Mouse (Mus musculus) E14TG2a.4 (cell line): Measurements from ENCODE around the gene Insyn1.
A peak's percentile ranks its signal among the peaks of the same experiment; 100 is the strongest.

Experiments used
- H3K27me3 ChIP-seq: 2 replicates; pipeline ENCODE4 v1.6.1; 2014; ENCODE audit warnings: low read length, control low read depth; ENCODE audit not compliant: insufficient read depth
- H3K36me3 ChIP-seq: 2 replicates; pipeline ENCODE4 v1.6.1; 2014; ENCODE audit warnings: low read length, control low read depth; ENCODE audit not compliant: insufficient read depth
- H3K4me1 ChIP-seq: replicated peaks from 2 replicates; pipeline ENCODE4 v1.6.1; 2014; ENCODE audit warnings: low read depth, low read length, control low read depth
- H3K4me3 ChIP-seq: replicated peaks from 2 replicates; pipeline ENCODE4 v1.5.1; 2014; ENCODE audit warnings: mild to moderate bottlenecking, low read length
- H3K9me3 ChIP-seq: 2 replicates; pipeline ENCODE4 v1.6.1; 2014; ENCODE audit warnings: low read length, control low read depth
- CTCF ChIP-seq: conservative IDR thresholded peaks from 2 replicates; pipeline ENCODE4 v1.5.1; 2014; ENCODE audit warnings: low read length
- NANOG ChIP-seq: IDR thresholded peaks from 2 replicates; pipeline ENCODE4 v1.6.1; 2014; ENCODE audit warnings: borderline replicate concordance, low read length, mixed read lengths
- POU5F1 ChIP-seq: IDR thresholded peaks from 2 replicates; pipeline ENCODE4 v1.6.1; 2014; ENCODE audit warnings: low read length, borderline replicate concordance

The Insyn1 gene

DNA sequence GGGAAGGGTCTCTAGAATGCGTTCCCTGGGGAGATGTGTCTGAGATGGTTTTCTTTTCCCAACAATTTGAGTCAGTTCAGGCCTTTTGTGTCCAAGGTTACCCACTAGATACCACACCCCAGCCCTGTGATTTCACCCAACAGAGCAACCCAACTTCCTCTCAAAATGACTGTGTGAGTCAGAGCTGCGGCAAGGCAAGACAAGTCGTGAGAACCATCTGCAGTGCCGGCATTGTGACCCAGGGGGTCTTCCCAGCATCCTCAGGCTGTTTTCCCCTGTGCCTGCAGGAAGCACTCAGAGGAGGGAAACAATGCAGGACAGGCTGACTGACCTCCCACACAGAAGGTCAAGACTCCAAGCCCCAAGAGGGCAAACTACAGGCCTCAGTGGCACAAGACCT is 60.5 kb downstream of the Insyn1 start:
- TF ChIP-seq POU5F1 = no peak
- TF ChIP-seq NANOG = no peak
- TF ChIP-seq CTCF = no peak
- no peaks in the 10 kb centered on the region for H3K9me3 ChIP-seq

More for the DNA sequence above, 60.5 kb downstream of the Insyn1 start:
- Histone ChIP-seq H3K36me3 (peaks cover 22% of the 10 kb centered on the region), H3K4me3 (peak overlapping the region; percentile 43; the same call in 1 of the 2 replicates), H3K4me1 (peaks cover 97% of the 10 kb centered on the region), H3K27me3 (no peaks in the 10 kb centered on the region)
